8 mouse cellular contexts compared by ENCODE assay signal in genomic region chr4:115962671-115963412, GRCm38 (mm10). TPM values are rescaled to one million over a fixed set of nuclear protein-coding genes. Genes with fewer than 3 reads are reported as not detected.
DNase-seq lines count a peak whose midpoint lies in the region; ATAC-seq lines count a peak whose summit lies in the region.

No protein-coding gene starts in this region.

- peaks cover 87% of the 10 kb centered on the region for H3K27me3 ChIP-seq in kidney, embryonic 14.5 days (ENCODE audit: control insufficient read depth, insufficient read depth, low read length)
- peaks cover 91% of the 10 kb centered on the region for H3K27me3 ChIP-seq in liver, embryonic 15.5 days

- H3K4me3 ChIP-seq in kidney, embryonic 14.5 days (ENCODE audit: low read length) = peak overlapping the region; percentile 60
- peak overlapping the region; percentile 53 for H3K4me3 ChIP-seq in liver, embryonic 15.5 days (replicated peaks)

- H3K4me1 ChIP-seq in kidney, embryonic 14.5 days (ENCODE audit: control insufficient read depth, insufficient read depth, low read length) = peaks cover 4% of the 10 kb centered on the region; the same call in 1 of the 2 replicates
- no peaks in the 10 kb centered on the region for H3K4me1 ChIP-seq in liver, embryonic 15.5 days (replicated peaks)

- DNase-seq in layer of hippocampus, adult 11-12 months (ENCODE audit: low spot score) = peak; percentile 29
- no peak for DNase-seq in layer of hippocampus, adult 9-10 months (ENCODE audit: low spot score)
- peak; percentile 45 to 61 for DNase-seq in adrenal gland, postnatal 36 days
- DNase-seq in frontal cortex, postnatal 25 days (ENCODE audit: low spot score in 2 of 2) = peak; percentile 16 to 19
- peak; percentile 77 for DNase-seq in neural tube, embryonic 10.5 days (ENCODE audit: extremely low spot score, low spot score)
- DNase-seq in spleen, adult 12 weeks (ENCODE audit: low spot score) = no peak

- ATAC-seq in kidney, embryonic 14.5 days (ENCODE audit: low FRiP score, low TSS enrichment) = peak; percentile 75
- no peak for ATAC-seq in liver, embryonic 15.5 days (ENCODE audit: insufficient read depth)

- H3K4me2 ChIP-seq in kidney, embryonic 14.5 days (replicated peaks; ENCODE audit: low read depth, low read length) = peak overlapping the region; percentile 92
- H3K4me2 ChIP-seq in liver, embryonic 15.5 days = peak overlapping the region; percentile 69

- no peaks in the 10 kb centered on the region for H3K36me3 ChIP-seq in kidney, embryonic 14.5 days (ENCODE audit: control insufficient read depth, insufficient read depth, low read length)
- no peaks in the 10 kb centered on the region for H3K36me3 ChIP-seq in liver, embryonic 15.5 days (replicated peaks)

- peak overlapping the region; percentile 64 for H3K9ac ChIP-seq in kidney, embryonic 14.5 days (ENCODE audit: low read depth, low read length)
- H3K9ac ChIP-seq in liver, embryonic 15.5 days = no peak overlapping the region; the same call in 1 of the 2 replicates

- under 1% methylated on average over 78 of the region's 79 CpGs for WGBS in kidney, embryonic 14.5 days
- WGBS in liver, embryonic 15.5 days (ENCODE audit: insufficient replicate concordance) = 1% methylated on average over 79 of the region's 79 CpGs

- H3K9me3 ChIP-seq in kidney, embryonic 14.5 days (ENCODE audit: control insufficient read depth, low read length) = no peaks in the 10 kb centered on the region; the same call in 1 of the 2 replicates
- no peaks in the 10 kb centered on the region for H3K9me3 ChIP-seq in liver, embryonic 15.5 days (replicated peaks)

- H3K27ac ChIP-seq in kidney, embryonic 14.5 days (ENCODE audit: low read depth, low read length) = no peak overlapping the region
- no peak overlapping the region for H3K27ac ChIP-seq in liver, embryonic 15.5 days (replicated peaks)

RNA-seq across cellular contexts. Expression of gene Dmbx1, which starts 23.1 kb away (rescaled TPM):
- total RNA-seq in adrenal gland, postnatal 36 days (2021) = not detected
- polyA plus RNA-seq in kidney, embryonic 14.5 days (2014; fragmentation: Nextera tagmentation; extraction: Ambion mirVana) = not detected in 2 replicates
- not detected in 2 replicates for polyA plus RNA-seq in liver, embryonic 15.5 days (2015; fragmentation: Nextera tagmentation; extraction: Ambion mirVana)

RNA-seq across cellular contexts. Expression of gene Faah, which starts 54.9 kb away (rescaled TPM):
- 1 to 10 TPM; 2.6 to 3.4 TPM for total RNA-seq in adrenal gland, postnatal 36 days (2021)
- polyA plus RNA-seq in kidney, embryonic 14.5 days (2014; fragmentation: Nextera tagmentation; extraction: Ambion mirVana) = 5.2 and 8.7 TPM in 2 replicates
- 10.0 and 12.7 TPM in 2 replicates for polyA plus RNA-seq in liver, embryonic 15.5 days (2015; fragmentation: Nextera tagmentation; extraction: Ambion mirVana)

Comparison
In these comparisons a context has a peak if more than half of its experiments do, and no peak if none do; other contexts are left out.
1. DNase-seq: peak in layer of hippocampus, adult 11-12 months (single experiment), adrenal gland, postnatal 36 days (2 of 2), frontal cortex, postnatal 25 days (2 of 2) and neural tube, embryonic 10.5 days (single experiment); none in layer of hippocampus, adult 9-10 months (single experiment) and spleen, adult 12 weeks (single experiment).